Mouse (Mus musculus): ENCODE data around the gene Cntn5.

DNA sequence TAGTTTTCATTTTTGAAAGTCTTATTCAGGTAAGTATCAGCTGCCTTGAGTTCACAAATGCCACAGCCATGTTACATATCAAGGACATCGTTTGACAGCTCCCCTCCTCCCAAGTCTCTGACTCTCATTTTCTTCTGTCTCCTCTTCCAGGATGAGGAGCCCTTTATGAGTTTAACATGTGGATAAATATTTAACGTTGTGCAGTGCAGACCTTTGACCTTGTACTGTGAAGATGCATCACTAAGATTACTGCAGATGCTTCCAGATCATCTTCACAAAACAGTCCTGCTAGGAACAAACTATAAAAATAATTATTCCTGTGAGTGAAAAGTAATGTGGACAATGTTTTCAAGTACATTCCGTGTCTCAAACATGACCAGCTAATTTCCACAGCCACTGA is 1257.2 kb downstream of the Cntn5 start:
- TF ChIP-seq CTCF (conservative IDR thresholded peaks at IDR 0.05; ENCODE audit: low read length) (no peak), NANOG (IDR thresholded peaks at IDR 0.05; ENCODE audit: borderline replicate concordance, low read length) (no peak), POU5F1 (IDR thresholded peaks at IDR 0.05; ENCODE audit: borderline replicate concordance, low read length) (no peak)
